Mouse (Mus musculus) heart, adult 11 months (tissue): Measurements from ENCODE around the gene Mysm1.

ENCODE experiments used
- DNase-seq: peaks from one replicate; pipeline ENCODE4 v3.0.0; 2022

The Mysm1 gene

DNA sequence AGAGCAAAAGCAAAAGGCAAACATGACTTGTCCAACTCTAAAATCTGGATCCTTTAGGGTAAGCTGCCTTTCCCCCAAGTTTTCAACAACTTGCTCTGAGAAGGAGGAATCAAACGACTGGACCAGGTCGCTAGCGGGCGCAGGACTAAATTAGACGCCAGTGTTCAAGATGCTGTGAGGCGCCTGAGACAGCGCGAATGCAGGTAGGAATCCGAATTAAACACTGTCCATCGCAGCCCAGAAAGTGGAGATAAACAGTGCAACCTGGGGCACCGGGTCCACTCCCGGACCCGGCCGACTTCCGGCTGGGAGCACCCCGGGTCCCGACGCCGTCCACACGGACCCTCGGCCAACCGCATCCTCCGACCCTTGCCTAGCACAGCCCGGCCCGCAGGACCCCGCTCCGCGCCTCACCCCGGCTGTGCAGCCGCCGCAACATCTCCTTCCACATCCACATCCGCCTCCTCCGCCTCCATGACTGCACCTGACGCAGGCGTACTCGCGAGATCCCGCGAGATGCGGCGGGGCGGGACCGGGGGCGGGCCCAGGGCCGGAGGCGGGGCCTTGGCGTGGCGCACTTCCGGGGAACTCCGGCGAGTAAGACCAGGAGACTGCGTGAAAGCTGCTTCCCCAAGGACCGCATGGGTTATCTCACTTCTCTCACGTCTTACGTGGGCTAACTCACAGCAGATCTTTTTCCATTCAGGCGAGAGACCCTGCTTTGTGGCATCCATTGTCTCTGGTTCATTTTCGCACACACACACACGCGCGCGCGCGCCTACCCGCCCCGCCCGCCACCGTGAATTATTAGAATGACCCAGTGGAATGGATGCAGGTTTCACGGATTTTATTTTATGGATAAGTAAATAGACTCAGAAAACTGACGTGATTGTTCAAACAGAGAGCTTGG lies at the start of gene Mysm1:
Gene Mysm1, minus strand, starts transcription at position 511 of the 910 bp plus-strand sequence.
- DNase-seq, result peak; percentile 99

DNA sequence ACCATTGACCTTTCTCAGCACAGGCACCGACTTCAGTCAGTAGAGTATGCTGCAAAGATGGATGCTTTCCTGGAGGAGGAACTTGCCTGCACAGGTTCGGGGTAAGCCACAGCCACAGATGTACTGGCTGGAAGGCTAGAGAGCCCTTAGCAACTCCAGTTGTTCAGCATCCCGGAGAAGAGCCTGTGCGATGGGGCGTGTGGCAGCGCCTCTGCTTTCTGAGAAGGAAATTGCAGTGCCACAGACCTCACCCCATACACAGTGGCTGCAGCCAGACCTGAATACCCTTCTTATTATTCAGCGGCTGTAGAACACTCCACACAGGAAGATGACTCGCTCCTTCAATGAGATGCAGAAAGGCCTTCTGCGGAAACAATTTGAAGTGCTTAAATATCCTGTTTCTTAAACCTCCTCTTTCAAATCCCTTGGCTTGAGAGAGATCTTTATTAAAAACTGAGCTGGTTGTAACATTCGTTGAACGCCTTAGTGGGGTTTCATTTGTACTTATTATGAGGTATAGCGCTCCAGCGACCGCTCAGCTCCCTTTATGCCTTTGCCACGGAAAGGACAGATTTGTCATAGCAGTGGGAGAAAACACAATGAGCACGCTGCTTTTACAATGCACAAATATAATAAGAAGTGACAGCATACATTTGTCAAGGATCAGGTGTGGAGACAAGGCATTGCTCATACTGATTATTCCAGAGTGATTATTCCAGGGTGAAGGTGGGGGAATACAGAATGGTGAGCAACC lies 47.1 kb upstream of the Mysm1 start:
- DNase-seq, result peak; percentile 78

DNA sequence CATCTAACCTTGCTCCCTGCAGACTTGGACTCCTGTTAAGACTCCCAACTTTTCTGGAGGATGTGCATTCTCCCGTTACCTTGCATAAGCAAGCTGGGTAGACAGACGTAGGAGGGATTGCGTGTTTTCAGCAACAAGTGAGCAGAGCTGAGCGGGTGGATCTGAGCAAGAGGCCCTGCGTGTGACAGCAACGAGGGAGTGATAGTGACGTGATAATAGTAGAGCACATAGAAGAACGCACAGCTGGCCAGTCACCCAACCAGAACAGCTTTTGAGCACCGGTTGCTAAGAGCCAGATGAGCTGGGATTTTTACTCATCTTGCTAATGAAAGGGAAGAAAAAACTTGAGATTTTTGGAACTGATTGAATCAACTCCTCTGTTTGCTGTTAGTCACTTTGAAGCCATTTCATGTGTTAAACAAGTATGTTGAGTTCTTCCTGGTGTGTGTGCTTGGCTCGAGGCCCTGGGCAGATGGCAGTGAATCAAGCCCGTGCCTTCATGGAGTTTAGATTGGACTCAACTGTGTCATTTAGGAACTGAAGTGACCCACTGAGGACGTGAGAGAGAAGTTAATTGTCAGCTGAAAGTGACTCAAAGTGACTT lies 44.6 kb upstream of the Mysm1 start:
- peak; percentile 59 for DNase-seq

DNA sequence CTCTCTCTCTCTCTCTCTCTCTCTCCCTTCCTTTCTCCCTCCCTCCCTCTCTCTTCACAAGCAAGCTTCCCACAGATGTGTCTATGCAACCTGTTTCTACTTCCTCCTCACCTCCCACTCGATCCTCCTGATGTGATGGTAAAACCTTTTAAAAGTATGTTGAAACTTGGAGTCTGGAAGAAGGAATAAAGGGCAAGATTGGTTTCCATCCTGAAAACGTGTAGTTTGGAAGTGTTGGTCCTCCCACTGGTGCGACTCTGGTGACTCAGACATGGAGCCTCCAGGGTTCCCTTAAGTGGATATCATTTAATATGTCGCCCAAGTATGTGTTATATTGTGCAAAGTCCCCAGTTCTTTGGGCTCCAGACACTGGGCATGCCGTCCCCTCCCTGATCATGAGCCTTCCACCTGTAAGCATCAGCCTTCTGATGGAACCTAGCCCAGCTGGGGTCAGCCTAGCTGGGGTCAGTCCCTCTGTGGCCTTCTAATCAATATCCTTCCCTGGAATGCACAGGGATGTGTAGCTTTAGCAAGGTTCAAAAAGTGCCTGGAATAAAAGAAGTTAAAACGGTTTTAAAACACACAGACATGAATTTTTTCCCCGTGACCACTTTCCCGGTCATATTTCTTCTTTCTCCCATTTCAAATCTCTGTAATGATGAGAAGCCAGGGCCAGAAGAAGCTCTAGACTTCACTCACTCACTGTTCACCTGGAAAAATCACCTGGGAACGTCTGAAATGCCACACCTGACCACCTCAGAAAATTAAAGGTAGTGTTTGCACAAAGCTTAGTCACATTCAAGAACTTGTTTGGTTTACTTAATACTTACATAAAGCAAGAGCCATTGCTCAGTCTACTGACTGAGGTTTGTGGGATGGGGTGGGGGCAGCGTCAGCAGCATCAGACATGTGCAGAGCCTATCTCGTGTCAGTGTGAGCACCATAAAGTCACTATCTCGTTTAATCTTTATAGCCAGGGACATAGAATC lies 43.0 kb upstream of the Mysm1 start:
- DNase-seq, result peak; percentile 64

DNA sequence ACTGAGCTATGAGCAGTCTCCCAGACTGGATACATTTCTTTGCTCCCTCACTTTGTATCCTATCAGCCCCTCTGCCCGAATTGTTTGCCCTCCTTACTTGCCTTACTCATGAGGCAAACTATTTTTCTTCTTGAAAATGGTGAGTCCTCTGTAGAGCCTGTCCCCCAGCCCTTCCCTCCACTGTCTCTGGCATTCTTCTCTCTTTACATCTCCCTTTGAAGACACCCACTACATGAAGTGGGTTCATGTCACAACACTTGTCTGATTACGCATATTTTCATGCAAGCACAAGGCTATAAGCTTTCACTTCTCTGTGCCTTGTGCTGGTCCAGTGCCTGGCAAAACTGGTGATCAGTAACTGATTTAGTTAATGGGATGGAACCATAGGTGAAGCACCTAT lies 41.3 kb upstream of the Mysm1 start:
- peak; percentile 51 for DNase-seq

DNA sequence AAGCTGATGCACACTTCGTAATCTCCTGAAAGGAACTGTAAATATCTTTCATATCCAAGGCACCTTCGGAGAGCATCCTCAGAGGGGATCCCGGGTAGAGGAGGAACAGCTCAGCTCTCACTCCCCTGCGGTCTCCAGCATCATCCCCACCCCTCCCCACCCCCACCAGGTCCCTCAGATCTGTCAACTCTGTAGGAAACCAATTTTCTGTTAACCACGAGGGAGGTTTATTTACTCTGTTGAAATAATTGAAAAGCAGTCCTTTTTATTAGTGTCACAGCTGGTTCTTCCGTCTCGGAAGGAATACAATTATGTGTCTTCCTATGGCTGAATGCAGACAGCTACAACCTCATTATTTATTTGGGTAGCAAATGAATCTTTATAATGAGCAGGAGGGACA lies 39.3 kb upstream of the Mysm1 start:
- DNase-seq, result peak; percentile 5

DNA sequence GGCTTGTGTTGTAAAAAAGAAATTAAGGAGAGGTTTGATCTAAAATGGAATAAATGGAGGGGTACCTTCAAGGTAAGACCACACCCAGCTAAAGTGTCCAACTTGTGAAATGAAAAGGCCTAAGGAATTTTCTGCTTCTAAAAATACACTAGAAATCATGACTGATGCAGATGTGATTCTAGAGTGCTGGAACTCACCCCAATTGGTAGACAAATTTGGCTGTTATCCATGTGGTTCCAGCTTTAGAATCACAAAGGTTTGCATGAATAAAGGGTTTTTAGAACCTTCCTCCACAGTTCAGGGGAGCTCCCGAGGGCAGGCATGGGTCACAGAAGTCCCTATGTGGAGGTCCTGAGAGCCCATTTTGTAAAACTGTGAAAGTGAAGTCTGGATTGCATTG lies 33.8 kb upstream of the Mysm1 start:
- no peak for DNase-seq

DNA sequence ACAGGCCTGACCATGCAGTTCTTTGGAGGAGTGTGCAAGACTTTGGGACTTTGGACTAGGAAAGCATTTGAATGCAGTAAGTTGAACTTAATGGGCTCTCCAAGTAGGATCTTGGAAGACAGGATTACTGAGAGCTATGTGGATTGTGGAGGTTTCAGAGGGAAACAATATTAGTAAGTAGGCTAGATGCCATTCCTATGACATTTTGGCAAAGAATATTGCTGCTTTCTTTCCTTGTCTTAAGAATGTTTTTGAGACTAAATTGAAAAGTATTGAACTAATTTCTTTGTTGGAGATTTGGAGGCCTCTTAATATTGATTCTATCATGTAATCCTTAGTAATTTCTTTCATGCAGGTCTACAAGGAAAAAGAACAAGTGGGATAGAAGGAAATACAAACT lies 33.4 kb upstream of the Mysm1 start:
- peak; percentile 19 for DNase-seq

DNA sequence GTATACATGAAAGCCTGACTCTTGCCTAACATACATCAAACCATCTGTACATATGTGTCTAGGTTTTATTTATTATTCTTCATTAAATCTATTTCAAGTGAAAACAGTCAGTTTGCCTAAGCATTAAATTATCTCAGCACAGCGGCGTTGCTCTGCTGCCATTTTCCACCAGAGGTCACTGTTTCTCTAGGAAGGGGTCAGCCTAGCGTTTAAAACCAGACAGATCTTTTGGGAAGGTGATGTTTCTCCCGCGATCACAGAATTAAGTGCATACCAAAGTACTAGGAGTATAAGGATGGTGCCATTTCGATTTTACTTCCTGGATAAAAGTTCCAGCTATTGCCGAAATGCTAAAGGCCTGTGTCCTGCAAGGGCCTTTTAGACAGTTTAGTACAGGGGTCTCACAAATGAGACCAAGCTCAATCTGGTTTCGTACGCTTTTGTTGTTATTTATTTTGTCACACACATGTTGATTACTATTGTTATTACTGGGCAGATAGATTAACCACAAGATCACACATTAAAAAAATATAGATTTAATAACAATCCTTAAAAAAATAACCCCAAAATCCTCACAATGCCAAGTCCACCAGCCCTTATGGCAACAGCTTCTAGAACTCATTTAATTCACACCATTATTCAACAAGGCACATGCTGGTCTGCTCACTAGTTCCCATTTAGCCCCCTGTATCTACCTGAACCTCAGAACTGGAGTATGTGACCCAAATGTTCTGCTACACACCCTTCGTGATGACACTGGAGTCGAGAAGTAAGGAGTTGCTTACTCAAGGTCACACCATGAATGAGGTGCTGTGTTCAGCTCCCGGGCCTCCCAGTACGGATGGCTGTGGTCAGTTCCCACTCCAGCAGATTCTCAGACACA lies 29.5 kb upstream of the Mysm1 start:
- peak; percentile 89 for DNase-seq

DNA sequence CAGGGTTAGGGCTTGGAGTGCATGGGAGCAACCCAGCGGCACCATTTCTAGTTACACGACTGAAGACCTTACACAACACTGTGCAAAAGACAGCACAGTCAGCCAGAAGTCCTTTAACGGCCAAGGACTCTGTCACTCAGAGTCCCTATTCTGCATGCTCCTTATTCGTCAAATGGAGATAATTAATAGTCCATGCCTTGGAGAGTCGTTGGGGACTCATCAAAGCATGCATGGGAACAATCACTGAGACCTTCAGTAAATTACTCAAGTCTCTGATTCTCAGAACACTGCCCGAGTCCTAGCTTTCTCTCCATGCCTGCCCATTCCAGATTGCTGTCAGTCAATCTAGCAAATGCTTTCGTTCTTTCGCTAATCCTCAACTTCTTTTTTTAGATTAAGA lies 28.9 kb upstream of the Mysm1 start:
- peak; percentile 58 for DNase-seq

DNA sequence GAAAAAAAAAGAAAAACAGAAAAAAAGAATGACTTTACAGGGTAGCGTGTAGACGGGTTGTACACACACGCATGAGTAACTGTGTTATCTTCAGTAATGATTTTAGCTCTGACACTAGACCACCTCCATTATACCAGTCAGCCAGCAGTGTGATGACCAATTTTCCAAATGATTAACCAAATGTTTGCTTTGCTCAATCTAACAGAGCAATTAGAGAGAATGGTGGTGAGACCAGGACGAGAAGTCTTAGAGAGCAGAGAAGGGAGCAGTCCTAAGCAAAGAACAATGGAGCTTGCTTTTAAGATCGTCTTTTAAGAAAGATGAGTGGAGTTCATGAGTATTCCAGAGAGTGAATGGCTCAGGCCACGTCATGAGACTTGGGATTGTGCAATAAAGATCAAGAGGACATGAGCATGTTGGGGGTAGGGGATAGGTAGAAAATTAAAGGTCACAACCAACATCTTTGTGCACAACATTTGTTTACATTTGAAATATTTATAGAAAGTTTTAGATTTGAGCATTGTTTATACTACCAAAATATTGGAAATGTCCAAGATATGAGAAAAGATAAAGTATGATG lies 26.4 kb upstream of the Mysm1 start:
- peak; percentile 67 for DNase-seq

DNA sequence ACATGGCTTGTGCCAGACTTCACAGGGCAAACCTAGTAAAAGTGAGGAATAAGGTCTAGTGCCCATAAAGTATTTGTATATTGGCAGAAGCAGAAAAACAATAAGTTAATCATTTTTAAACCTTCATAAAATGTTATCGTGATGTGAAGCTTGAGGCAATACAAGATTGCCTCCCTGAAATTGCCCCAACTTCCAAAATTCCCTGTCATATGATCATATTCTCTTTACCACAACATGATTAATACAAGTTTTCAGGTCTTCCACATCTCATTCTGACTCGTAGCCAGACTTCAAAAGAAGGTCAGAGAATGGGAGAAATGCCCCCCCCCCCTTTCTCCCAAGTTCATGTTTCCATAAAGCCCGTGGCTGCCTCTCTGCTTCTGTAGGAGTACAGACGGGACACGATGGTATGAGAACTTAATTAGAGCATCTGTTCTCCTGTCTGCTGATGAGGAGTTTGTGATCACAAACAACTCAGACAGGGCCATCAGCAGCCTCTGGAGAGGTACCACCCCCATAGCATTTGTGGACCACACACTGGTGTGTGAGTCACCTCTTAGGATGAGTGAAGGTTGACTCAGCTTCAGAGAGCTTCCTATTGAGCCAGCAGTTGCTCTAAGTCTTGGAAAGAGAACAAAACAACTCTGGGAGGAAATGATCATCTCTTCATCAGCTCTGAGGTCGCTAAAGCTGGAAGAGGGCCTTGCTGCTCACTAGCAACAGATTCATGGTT lies 22.3 kb upstream of the Mysm1 start:
- no peak for DNase-seq

DNA sequence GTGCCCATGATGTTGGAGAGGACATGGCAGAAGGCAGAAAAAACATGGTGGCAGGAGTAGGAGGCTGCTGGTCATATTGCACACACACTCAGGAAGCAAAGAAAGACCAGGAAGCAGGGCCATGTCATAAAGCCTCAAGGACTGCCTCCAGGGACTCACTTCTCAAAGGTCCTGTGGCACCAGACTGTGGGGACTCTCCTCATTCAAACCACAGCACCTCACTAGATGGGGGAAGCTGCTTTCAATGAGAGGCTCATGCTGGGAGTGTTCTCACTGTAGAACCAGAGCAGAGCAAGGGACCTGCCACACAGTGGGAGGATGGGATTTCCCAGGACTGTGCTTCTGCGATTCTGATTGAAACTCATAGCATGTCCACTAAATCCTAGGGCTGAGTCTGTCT lies 21.2 kb upstream of the Mysm1 start:
- DNase-seq, result no peak

DNA sequence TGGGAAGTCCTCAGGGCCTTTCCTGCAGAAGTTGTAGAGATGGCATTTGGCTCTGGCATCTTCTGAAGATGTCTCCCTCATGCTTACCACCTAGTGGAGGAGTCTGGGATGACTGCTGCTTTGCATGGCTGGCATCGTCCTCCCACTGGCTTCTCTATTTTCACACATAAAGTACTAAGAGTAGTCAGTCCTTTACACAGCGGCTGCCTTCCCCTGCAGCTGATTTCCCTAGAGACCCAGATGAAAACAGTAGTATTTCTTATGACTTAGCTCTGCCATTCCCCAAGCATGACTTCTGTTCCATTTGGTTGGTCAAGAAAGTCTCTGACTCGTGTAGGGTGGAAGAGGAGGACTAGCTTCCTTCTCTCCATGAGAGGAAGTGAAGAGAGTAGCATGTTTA lies 20.3 kb upstream of the Mysm1 start:
- no peak for DNase-seq

DNA sequence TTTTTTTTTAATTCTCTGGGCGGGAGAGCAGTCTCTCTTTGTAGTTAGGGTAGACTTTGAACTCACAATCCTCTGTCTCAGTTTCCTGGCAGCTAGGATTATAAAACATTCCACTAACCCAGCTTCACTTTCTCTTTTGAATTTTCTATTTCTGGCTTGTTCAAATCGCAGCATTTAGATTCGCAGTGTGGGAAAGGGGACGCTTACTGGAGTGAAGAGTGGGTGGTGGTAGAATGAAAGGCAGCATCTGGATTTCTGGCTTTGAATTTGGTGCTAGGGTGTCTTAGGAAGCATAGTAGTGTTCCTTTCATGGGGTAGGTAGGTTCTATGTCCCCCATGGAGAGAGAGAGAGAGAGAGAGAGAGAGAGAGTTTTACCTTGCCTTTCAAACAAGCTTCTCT lies 17.0 kb upstream of the Mysm1 start:
- DNase-seq, result no peak

DNA sequence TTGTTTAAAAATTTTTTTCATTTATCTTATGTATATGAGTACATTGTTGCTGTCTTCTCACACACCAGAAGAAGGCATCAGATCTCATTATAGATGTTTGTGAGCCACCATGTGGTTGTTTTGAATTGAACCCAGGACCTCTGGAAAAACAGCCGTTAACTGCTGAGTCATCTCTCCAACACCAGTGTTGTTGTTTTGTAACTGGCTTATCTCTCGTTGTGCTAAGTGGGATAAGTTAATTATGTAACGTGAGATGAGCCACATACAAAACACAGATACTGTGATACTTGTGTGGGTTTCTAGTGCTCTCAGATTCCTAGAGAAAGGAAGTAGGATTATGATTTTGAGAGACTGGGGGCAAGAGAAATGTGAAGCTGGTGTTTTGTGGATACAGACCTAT lies 11.3 kb upstream of the Mysm1 start:
- no peak for DNase-seq

DNA sequence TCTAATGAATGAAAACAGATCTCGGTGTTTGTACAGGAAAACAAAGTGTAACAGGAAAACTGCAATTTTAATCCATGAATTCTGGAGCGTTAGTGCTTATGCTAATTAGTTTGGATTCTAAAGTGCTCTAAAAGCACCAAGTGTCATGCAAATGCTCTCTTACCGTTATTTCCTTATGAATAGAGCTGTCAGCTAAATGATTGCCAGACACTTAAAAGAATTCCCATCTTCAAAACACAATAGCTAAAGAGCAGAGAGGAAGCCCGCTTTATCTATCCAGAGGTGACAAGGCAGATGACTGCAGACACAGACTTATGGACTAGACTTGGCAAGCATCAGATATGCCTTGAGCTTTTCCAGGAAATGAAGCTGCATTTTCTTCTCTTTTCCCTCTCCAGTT lies 8.8 kb upstream of the Mysm1 start:
- no peak for DNase-seq

DNA sequence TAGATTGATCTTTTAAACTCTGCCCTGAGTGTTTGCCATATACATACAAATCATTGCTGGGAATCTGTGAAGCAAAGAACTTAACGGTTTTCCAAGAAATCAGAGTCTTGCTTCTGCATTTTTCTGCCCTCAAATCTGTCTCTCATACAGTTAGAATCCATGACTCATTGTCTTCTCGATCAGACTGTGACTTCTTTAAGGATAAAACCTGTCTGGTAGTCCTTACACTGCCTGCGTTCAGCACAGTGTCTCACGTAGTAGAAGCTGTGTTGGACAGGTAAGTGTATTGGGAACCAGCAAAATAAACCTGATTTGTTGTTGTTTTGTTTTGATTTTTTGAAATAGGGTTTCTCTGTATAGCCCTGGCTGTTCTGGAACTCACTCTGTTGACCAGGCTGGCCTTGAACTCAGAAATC lies 608 bp upstream of the Mysm1 start:
- DNase-seq, result no peak

DNA sequence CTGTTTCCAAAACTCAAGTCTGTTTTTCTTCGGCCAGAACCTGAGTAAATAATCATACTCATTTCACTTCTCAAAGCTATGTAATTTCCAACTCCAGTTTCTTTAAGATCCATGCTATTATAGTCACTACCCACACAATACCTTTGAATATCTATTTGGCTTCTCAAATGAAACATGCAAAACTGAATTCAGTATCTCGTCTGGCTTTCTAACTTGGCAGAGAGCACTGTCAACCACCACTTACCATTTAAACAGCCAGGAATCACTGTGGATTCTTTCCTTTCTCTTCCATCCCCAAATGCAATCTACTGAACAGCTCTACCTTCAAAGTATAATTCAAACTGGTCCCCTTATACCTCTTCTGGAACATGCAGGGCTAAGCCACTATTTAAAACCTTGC lies 5.6 kb downstream of the Mysm1 start:
- DNase-seq, result no peak

DNA sequence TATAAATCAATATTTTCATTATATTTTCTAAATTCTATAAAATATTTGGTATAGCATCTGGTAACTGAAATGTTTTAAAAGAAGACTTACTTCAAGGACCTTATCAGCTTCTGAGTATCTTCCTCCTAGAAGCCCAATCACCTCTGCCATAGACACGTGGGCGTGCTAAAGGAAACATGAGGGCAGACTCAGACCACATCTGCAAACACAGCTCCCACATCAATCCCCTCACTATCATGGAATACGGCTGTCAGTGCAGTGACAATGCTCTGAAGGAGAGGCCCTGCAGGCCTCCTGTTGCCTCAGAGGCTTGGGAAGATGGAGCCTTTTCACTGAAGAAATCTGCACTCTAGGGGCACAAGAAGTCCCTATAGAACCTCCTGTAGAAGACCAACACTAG lies 26.1 kb downstream of the Mysm1 start:
- no peak for DNase-seq
